Mouse (Mus musculus): ENCODE data around the gene Cd164l2.
A peak's percentile ranks its signal among the peaks of the same experiment; 100 is the strongest.

The Cd164l2 gene

DNA sequence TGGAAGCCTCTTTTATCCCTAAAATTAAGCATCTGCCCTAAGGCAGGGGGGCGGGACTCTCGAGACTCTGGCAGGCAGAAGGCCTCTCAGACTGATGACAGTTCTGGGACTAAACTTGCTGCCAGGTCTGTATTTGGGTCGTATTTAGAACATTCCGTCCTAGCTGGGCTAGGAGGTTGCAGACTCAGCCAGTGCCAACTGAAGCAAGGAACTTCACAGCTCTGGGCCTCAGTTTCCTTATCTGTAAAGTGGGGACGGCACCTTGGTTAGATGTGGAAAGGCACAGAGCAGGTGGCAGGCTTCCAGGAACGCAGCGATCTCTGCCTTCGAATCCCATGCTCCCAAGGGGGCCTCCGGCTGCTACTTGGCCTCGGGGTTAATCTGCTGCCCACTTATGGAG lies 14.1 kb downstream of the Cd164l2 start:
- DNase-seq = no peak

DNA sequence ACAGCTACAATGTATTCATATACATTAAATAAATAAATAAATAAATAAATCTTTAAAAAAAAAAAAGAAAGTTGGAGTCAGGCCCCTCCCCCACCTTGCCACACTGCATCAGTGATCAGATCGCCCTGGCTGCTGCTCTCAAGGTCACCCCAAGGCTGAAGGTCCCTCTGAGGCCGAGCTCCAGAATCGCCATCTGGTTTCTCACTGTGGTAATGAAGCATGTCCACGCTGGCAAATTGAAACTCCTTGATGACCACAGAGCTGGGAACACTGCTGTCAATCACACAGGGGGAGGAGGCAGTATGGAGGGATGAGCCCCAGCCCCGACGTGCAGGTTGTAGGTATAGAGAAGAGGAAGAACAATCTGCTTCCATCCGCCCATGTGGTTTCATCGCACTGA lies 15.7 kb downstream of the Cd164l2 start:
- DNase-seq = no peak

DNA sequence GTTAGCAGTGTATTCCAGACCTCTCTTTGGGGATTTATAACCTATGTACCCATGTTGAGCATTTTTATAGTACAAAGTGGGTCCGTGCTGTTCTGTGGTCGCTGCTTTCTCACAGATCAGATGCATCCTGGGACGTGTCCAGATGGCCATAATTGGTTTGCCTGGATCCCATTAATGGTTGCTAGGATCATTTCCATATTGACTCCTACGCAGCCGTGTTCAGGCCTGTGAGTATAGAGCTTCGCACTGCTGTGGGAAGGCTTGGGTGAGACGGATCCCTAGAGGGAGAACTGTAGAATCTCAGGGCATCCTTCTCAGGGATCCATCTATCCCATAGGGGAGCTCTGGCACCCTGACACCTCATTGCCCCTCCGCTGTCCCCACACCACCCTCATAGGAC lies 17.7 kb downstream of the Cd164l2 start:
- peak; percentile 56 for DNase-seq

DNA sequence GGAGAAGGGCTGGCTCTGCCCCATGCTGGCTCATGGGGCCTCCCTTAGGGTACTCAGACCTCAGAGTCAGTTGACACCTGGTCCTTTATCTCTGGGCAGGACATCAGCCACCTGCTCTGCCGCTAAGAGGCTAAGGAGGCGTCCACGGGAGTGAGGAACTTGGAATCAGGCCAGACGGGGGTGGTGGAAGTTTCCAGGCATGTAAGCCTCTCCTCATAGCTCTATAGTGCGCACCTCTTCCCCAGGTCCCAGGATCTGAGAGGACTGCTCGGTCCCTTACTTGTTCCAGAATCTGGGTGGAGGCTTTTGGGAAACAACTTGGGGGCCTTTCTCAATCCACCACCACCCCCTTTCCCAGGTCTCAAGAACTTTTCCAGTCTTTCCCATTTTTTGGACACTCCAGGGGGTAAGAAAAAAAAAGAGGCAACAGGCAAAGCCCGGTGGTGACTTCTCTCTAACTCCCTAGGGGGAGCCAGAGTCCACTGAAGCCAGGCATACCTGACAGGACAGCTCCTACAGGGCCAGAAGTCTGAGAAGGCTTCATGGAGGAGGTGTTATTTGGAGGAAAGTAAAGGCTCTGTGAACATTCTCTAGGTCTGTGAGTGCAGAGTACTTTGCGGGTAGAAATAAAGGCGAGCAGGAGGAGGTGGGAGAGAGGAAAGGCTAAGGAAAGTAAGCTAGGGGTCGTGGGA lies 21.5 kb downstream of the Cd164l2 start:
- DNase-seq = no peak

DNA sequence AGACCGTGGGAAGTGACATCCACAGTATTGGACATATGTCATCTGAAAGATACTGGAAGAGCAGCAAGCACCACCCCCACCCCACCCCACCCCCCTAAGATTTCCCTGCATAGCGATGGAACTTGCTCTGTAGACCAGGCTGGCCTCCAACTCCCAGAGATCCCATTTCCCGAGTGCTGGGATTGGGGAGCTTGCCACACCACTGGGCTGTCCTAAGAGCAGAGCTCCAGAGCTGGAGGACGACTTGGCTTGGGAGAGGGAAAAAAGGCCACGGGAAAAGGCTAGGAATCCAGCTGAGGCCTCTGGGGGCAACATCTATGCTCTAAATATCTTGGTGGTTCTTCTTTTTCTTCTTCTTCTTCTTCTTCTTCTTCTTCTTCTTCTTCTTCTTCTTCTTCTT lies 22.8 kb downstream of the Cd164l2 start:
- DNase-seq = no peak

DNA sequence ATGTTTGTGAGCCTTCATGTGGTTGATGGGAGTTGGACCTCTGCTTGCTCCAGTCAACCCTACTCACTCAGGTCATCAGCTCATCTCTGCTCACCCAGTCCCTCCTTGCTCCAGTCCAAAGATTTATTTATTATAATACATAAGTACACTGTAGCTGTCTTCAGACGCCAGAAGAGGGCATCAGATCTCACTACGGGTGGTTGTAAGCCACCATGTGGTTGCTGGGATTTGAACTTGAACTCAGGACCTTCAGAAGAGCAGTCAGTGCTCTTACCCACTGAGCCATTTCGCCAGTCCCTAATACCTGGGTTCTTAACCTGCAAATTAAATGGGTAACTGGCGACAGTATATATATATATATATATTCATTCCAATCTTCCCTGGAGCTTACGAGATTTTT lies 23.5 kb downstream of the Cd164l2 start:
- no peak for DNase-seq

DNA sequence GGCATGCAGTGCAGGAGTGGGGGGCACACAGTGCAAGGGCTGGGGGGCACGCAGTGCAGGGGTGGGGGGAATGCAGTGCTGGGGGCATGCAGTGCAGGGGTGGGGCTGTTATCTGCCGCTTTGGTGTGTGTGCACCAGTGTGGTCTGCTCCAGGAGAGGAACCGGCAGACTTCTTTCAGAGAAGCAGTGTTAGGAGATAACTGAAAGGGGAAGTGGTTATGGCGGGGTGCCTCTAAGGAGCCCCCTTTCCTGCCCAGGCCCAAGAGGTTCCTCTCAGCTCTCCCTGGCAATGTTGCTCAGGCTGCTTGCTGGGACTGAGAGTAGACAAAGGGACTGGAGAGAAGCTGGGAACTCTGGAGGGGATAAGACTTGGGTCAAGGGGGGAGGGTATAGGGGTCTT lies 26.0 kb downstream of the Cd164l2 start:
- DNase-seq = peak; percentile 44

DNA sequence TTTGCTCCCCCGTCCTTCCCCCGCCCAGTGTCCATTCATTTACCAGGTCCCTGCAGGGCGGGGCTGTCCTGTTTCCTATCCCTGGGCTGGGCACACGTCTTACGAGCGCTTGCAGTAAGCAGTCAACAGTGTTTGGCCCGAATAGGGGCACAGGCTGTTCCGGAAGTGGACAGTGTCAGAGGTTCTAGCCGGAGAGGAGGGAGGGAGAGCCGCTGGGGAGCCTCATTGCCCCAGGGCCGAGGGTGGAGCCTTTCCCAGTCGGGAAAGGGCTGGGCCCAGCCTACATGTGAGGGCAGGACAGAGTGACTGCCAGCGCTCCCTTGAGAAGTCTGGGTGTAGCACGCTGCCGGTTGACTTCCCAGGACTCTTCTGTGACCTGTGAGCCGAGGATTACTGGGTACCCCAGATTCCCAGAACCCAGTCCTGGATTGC lies 28.6 kb downstream of the Cd164l2 start, which contains the start of gene Map3k6:
Gene Map3k6 (plus strand): TSS at position 329 of the 432 bp plus-strand sequence.
- DNase-seq = no peak

DNA sequence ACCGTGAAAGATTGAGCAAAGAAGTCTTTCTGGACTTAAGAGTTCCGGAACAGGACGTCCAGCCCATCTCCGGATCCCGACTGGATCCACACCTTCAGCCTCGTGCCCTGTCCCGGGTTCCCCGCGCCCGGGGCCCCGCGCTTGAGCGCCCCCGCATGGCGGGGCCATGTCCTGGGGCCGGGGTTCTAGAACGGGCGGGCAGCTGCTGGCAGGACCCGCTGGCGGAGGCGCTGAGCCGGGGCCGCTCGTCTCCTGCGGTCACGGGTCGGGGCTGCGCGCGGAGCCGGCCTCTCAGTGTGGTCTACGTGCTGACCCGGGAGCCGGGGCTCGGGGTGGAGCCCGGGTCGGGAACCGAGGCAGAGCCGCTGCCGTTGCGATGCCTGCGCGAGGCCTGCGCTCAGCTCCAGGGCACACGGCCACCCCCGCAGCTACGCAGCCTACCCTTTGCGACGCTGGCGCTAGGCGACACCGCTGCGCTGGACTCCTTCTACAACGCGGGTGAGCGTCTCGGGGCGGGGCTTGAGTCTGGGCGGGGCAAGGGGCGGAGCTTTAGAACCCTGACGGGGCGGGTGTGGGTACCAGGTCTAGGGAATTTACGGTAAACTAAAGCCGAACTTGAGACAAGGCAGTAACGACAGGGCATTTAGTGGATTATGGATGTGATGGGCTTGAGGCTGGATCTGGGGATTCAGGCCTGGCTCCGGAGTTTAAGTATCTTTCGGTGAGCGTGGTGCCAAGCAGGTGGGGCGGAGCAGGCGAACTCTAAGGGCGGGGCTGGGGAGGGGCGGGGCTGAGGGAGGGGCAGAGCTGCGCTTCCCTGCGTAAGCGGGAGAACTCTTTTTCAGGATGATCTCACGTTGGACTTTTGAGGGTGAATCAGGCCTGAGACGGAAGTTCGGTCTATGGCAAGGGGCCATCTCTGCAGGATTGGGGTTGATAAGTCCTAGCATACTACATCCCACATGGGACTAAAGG lies 29.3 kb downstream of the Cd164l2 start:
- DNase-seq = peak; percentile 83

DNA sequence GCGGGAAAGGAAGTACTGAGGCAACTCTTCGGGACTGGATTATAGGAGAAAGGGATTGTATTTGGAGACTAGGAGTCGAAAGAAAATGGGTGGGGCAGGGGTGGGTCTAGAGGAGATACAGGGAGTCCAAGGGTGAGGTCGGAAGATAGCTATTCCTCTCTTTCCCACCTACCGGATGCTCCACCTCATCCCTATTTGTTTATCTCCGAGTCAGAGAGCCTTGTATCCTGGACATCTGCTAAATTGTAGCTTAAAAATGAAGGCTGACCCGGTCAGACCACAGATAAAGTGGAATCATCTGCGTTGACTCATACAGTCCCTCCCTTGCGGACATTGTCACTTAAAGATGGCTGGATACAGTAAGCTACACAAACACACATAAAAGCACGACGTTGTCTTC lies 30.0 kb downstream of the Cd164l2 start:
- no peak for DNase-seq

DNA sequence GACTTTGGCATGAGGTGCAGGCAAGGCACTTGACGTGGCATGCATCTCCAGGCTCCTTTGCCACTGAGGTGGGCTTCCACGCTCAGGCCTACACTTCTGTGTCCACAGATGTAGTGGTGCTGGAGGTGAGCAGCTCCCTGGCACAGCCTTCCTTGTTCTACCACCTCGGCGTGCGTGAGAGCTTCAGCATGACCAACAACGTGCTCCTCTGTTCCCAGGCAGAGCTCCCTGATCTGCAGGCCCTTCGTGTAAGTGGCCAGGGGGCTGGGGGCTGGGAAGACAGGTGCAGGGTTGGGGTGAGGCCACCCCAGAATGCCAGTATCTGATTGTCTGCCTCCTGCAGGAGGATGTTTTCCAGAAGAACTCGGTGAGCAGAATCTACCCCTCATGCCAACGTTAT lies 30.8 kb downstream of the Cd164l2 start:
- DNase-seq = no peak

DNA sequence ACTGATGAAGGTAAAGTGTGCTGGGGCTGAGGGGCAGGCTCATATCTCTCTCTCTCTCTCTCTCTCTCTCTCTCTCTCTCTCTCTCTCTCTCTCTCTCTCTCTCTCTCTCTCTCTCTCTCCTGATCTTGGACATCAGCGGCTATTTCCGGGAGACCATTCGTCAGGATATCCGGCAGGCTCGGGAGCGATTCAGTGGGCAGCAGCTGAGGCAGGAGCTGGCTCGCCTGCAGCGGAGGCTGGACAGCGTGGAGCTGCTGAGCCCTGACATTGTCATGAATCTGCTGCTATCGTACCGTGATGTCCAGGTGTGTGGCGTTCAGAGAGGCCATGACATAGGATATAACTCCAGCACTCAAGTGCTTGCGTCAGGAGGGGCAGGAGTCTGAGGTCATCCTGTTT lies 31.6 kb downstream of the Cd164l2 start:
- no peak for DNase-seq

DNA sequence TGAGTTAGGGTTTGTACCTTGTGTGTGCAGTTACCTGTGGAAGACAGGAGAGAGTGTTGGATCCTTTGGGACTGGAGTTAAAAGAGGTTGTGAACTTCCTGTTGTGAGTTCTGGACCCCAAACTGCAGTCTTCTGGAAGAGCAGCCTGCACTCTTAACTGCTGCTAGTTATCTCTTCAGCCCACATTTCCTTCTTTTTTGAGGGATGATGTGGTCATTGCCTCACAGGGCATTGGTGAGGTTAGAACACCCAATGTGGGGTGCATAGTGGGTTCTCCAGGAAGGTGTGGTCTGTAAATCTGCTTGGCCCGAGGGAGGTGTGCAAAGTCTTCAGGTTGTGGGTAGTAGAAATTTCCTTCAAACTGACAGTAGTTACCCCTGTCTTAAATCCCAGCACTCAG lies 32.4 kb downstream of the Cd164l2 start:
- no peak for DNase-seq

DNA sequence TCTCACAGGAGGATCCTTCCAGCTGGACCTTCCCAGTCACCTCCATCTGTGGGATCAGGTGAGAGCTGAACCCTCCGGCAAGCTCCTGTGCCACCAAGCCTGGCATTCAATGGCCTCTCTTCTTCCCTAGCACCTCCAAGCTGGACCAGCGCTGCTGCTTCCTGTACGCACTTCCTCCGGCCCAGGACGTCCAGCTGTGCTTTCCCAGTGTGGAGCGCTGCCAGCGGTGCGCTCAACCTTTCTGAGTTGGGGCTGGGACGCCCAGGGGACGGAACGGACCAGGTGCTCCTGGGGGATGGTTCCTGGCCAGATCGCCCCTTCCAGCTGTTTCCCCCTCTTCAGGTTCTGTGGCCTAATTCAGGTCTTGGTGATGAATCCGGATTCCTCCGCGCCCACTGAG lies 35.1 kb downstream of the Cd164l2 start:
- no peak for DNase-seq

DNA sequence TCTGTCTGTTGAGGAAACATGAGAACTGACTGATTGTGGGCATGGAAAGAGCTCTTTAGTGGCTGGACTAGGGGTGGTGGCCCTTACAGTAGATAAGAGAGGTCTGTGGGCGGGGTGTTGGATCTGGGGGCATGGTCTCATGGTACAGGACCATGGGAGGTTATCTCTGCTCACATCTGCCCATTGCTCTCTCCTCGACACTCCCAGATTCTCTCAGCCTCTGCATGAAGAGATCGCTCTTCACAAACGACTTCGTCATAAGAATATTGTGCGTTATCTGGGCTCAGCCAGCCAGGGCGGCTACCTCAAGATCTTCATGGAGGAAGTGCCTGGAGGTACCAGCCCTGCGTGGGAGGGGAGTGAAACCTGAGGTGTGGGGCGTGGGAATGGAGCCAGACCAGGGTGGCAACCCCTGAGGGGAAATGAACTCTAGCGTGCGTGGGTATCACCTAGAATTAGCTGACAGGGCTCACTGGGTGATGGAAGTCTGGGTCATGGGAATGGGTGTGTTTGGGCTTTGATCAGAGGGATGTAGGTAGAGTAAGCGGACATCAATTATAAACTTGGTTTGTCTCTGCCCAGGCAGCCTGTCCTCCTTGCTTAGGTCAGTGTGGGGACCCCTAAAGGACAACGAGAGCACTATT lies 36.0 kb downstream of the Cd164l2 start:
- DNase-seq = no peak

DNA sequence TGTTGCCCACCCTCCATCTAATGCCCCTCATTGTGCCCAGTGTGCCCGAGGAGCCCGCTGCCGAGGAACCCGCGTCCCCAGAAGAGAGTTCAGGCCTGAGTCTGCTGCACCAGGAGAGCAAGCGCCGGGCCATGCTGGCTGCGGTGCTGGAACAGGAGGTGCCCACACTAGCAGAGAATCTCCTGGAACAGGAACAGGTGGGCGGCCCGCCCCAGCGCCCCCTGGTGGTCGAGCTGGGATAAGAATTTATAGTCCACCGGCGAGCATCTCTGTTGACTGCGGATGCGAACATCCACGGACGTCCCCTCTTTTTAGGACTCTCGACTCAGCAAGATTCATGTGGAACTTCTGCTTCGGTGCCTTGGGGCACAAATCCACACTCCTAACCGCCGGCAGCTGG lies 38.7 kb downstream of the Cd164l2 start:
- peak; percentile 61 for DNase-seq

DNA sequence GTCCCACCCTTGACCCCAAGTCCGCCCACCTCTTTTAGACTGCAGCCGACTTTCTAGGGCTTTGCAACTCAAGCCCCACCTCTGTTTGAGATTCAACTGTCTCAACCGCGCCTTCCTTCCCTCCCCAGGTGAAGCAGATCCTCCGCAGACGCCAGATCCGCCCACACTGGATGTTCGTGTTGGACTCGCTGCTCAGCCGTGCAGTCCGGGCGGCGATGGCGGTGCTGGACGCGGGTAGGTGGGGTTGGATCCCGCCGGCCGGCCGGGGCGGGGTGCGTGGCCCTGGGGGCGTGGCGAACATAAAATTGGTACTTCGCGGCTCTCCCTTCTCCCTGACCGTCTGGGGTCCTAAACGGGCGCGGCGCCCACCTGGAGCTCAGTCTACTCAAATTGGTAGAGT lies 39.3 kb downstream of the Cd164l2 start:
- no peak for DNase-seq

DNA sequence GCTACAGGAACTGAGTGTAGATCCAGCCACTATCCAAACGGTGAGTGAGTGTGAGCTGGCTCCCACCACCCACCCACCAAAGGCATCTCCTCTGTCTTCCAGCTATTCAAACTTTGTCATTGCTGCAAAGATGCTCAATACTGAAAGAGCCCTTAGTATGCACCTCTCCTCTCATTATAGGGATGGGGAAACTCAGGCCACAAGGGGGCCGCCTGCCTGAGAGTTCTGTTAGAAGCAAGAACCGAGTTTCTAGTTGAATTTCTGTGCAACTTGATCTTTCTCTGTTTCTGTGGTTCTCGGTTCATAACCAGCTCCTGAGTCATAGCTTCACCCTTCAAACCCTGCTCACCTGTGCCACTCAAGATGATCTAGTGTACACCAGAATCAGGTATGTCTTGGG lies 40.2 kb downstream of the Cd164l2 start:
- no peak for DNase-seq

DNA sequence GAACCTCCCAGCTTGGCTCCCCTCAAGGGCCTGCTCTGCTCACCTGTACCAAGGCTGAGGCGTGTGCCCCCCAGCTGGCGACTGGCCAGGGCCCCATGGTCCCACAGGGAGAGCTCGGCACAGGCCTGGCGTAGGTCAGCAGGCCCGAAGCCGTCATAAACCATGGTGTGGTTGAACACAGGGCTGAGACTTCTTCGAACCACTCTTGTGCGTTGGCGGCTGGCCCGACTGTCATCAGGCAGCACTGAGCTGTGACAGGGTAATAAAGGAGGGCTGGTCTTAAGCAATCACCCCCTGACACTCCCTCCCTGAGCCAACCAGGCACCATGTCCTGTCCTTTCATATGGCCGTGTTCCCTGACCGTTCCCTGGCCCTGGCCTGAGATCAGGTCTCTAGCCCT lies 41.5 kb downstream of the Cd164l2 start:
- no peak for DNase-seq

DNA sequence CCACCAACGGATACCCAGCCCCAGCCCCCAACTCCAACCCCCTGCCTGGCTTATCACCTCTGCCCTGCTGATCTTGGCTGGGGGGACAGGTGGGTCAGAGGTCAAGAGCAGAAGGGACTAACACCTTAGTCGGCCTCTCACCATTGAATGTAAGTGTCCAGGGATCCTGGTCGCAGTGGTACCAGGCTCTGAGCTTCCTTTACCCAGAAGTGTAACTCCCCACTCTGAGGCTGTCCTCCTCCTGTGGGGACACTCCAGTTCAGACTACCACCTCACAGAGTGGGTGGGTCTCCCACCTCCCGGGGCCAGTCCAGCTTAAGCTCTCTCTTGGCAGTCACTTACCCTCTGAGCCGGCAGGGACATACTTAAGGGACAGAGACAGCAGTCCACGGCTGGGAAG lies 43.5 kb downstream of the Cd164l2 start:
- DNase-seq = no peak

DNA sequence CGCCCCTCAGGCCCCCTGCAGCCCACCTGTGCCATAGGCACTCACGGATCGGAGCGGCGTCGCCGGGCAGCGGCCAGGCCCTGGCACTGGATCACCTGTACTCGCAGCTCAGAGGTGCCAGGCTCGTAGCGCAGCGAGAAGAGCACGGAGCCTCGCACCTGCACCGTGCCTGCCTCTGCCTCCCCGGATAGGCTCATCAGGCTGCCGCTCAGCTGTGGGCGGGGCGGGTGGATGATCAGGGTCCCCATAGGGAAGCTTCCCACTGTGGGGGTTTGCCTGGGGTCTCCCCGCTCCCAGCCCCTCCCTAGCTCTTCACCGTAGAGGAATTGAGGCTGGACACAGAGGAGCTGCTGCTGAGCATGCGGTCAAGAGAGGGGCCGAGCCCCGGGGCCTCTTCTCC lies 44.9 kb downstream of the Cd164l2 start:
- no peak for DNase-seq

DNA sequence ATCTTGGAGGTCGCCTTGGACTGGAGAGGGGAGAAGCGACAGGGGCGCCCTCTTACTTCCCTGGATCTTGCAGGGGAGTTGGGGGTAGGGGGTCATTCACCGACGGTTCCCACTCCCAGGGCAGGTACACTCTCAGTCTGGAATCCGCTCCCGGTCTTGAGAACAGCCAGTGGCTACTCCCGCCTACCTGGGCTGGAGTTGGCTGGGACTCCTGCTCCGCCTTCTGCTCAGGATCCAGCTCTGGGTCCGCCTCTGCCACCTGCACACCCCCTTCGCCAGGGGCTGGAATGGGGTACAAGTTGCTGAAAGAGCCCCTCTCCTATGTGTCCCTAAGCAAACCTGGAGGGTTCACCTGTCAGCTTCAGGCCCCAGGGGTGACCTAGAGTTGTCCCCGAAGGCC lies 45.3 kb downstream of the Cd164l2 start:
- DNase-seq = no peak

DNA sequence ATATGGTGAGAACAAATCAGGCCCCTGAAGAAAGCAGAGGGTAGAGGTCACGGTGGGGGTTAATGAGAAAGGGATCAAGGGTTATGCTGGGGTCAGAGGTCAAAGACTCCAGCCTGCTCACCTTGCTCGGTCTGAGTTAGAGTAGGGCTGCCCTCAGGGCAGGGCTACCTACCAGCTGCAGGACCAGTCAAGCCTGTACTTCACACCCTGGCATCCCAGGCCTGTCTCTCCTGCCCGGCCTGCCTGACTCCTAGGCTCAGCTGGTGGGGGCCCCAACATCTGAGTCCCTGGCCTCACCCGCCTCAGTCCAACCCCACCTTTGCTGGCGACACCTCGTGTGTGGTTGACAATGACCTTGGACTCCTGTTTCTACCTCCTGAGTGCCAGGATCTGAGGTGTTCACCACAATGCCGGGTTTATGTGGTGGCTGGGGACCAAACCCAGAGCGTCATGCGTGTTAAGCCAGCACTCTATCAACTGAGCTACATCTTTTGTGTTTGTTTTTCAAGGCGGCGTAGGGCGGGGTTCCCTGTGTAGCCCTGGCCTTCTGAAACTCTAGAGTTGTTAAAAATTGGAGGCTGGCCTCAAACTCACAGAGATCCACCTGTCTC lies 46.0 kb downstream of the Cd164l2 start:
- no peak for DNase-seq

All from layer of hippocampus, adult 9-11 months (tissue).